Mouse (Mus musculus) testis, postnatal 14 days (tissue): ENCODE measurements around the gene Zfp36l3.

Experiments
- DNase-seq: peaks from one replicate; pipeline ENCODE4 v3.0.0; 2021; ENCODE audit warnings: low spot score

Gene Zfp36l3

GRCm38 (mm10) chrX:53776276-53776675 is at the start of gene Zfp36l3:
Zfp36l3 (minus strand) TSS chrX:53776394.
- DNase-seq, result no peak

- DNase-seq, result no peak
Observed at GRCm38 (mm10) chrX:53799074-53799473, 22.9 kb upstream of the Zfp36l3 start.

- peak; percentile 48 for DNase-seq
Observed at GRCm38 (mm10) chrX:53797519-53797918, 21.3 kb upstream of the Zfp36l3 start, which contains the start of gene Xlr. Xlr (minus strand) TSS chrX:53797706.

GRCm38 (mm10) chrX:53757736-53758135 is 18.5 kb downstream of the Zfp36l3 start, which contains the start of gene 1700013H16Rik:
1700013H16Rik (minus strand) TSS chrX:53757831.
- DNase-seq, result peak; percentile 88

- DNase-seq, result no peak
Observed at GRCm38 (mm10) chrX:53752851-53753250, 23.3 kb downstream of the Zfp36l3 start.

- DNase-seq, result no peak
Observed at GRCm38 (mm10) chrX:53728967-53729366, 47.2 kb downstream of the Zfp36l3 start.

- DNase-seq, result peak; percentile 50
Observed at GRCm38 (mm10) chrX:53724596-53724995, 51.6 kb downstream of the Zfp36l3 start, which contains the start of gene 4930502E18Rik. 4930502E18Rik (plus strand) TSS chrX:53724826.
